Mouse (Mus musculus): ENCODE measurements around the gene Sectm1a. TPM values are rescaled to one million over a fixed set of nuclear protein-coding genes. Genes with fewer than 3 reads are reported as not detected.

Gene Sectm1a
- total and polyA plus RNA-seq, 2 experiments from 2014 or later = not detected

- no peaks in the 10 kb centered on the region for H3K36me3 ChIP-seq (ENCODE audit: insufficient read depth)
- ATAC-seq (no peak), DNase-seq (no peak)
- H3K4me1 ChIP-seq (ENCODE audit: insufficient read depth) = no peaks in the 10 kb centered on the region
- WGBS = 87% methylated on average over 3 of the region's 3 CpGs
- H3K4me3 ChIP-seq (ENCODE audit: low read depth, low read length) = no peak overlapping the region
- H3K27me3 ChIP-seq (ENCODE audit: insufficient read depth, low read length) = no peaks in the 10 kb centered on the region
- no peak overlapping the region for H3K9ac ChIP-seq
- H3K27ac ChIP-seq (ENCODE audit: low read depth, low read length) = no peak overlapping the region
- H3K4me2 ChIP-seq (ENCODE audit: low read depth) = no peak overlapping the region
- H3K9me3 ChIP-seq (ENCODE audit: low read length) = no peaks in the 10 kb centered on the region
- no peak for TF ChIP-seq CTCF (IDR thresholded peaks at IDR 0.05; ENCODE audit: low read depth)
Measured at GRCm38 (mm10) chr11:121121151-121121550, 40.1 kb upstream of the Sectm1a start.

- ATAC-seq = no peak
- 46% methylated on average over 3 of the region's 3 CpGs for WGBS
Measured at GRCm38 (mm10) chr11:121118577-121118976, 37.6 kb upstream of the Sectm1a start, which contains the start of gene Tex19.2. Gene Tex19.2 (minus strand): TSS chr11:121118677.

GRCm38 (mm10) chr11:121118106-121118505 lies 37.1 kb upstream of the Sectm1a start:
- TF ChIP-seq CTCF (IDR thresholded peaks at IDR 0.05; ENCODE audit: low read depth) = no peak
- 92% methylated on average over 18 of the region's 18 CpGs for WGBS
- Histone ChIP-seq H3K36me3 (ENCODE audit: insufficient read depth) (no peaks in the 10 kb centered on the region), H3K9me3 (ENCODE audit: low read length) (no peaks in the 10 kb centered on the region), H3K27me3 (ENCODE audit: insufficient read depth, low read length) (no peaks in the 10 kb centered on the region), H3K4me1 (ENCODE audit: insufficient read depth) (no peaks in the 10 kb centered on the region), H3K27ac (ENCODE audit: low read depth, low read length) (no peak overlapping the region), H3K4me3 (ENCODE audit: low read depth, low read length) (no peak overlapping the region), H3K4me2 (ENCODE audit: low read depth) (no peak overlapping the region), H3K9ac (no peak overlapping the region)
- DNase-seq = no peak
- ATAC-seq = no peak

More at GRCm38 (mm10) chr11:121118577-121118976, 37.6 kb upstream of the Sectm1a start, which contains the start of gene Tex19.2:
- DNase-seq = no peak
- Histone ChIP-seq H3K9ac (no peak within 1 kb of the TSS), H3K27ac (ENCODE audit: low read depth, low read length) (no peak within 1 kb of the TSS), H3K9me3 (ENCODE audit: low read length) (no peaks in the 10 kb centered on the region), H3K4me2 (ENCODE audit: low read depth) (no peak within 1 kb of the TSS), H3K4me3 (ENCODE audit: low read depth, low read length) (no peak within 1 kb of the TSS), H3K4me1 (ENCODE audit: insufficient read depth) (no peaks in the 10 kb centered on the region), H3K27me3 (ENCODE audit: insufficient read depth, low read length) (no peaks in the 10 kb centered on the region), H3K36me3 (ENCODE audit: insufficient read depth) (no peaks in the 10 kb centered on the region)
- TF ChIP-seq CTCF (IDR thresholded peaks at IDR 0.05; ENCODE audit: low read depth) = no peak

GRCm38 (mm10) chr11:121112091-121112775 lies 31.2 kb upstream of the Sectm1a start:
- Histone ChIP-seq H3K9ac (no peak overlapping the region), H3K27ac (ENCODE audit: low read depth, low read length) (no peak overlapping the region), H3K4me2 (ENCODE audit: low read depth) (no peak overlapping the region), H3K4me3 (ENCODE audit: low read depth, low read length) (no peak overlapping the region), H3K4me1 (ENCODE audit: insufficient read depth) (no peaks in the 10 kb centered on the region), H3K27me3 (ENCODE audit: insufficient read depth, low read length) (no peaks in the 10 kb centered on the region), H3K36me3 (ENCODE audit: insufficient read depth) (no peaks in the 10 kb centered on the region), H3K9me3 (ENCODE audit: low read length) (no peaks in the 10 kb centered on the region)
- 61% methylated on average over 5 of the region's 5 CpGs for WGBS
- no peak for DNase-seq
- TF ChIP-seq CTCF (IDR thresholded peaks at IDR 0.05; ENCODE audit: low read depth) = no peak
- ATAC-seq = no peak

- no peak for DNase-seq
- H3K36me3 ChIP-seq (ENCODE audit: insufficient read depth) = no peaks in the 10 kb centered on the region
- H3K4me2 ChIP-seq (ENCODE audit: low read depth) = no peak overlapping the region
- TF ChIP-seq CTCF (IDR thresholded peaks at IDR 0.05; ENCODE audit: low read depth) = no peak
- no peak overlapping the region for H3K4me3 ChIP-seq (ENCODE audit: low read depth, low read length)
- H3K27me3 ChIP-seq (ENCODE audit: insufficient read depth, low read length) = no peaks in the 10 kb centered on the region
- ATAC-seq = no peak
- no peak overlapping the region for H3K27ac ChIP-seq (ENCODE audit: low read depth, low read length)
- no peaks in the 10 kb centered on the region for H3K4me1 ChIP-seq (ENCODE audit: insufficient read depth)
- H3K9me3 ChIP-seq (ENCODE audit: low read length) = no peaks in the 10 kb centered on the region
- no peak overlapping the region for H3K9ac ChIP-seq
- 88% methylated on average over 1 of the region's 1 CpGs for WGBS
Measured at GRCm38 (mm10) chr11:121111601-121112000, 30.6 kb upstream of the Sectm1a start.

GRCm38 (mm10) chr11:121111051-121111450 lies 30.0 kb upstream of the Sectm1a start:
- Histone ChIP-seq H3K36me3 (ENCODE audit: insufficient read depth) (no peaks in the 10 kb centered on the region), H3K4me1 (ENCODE audit: insufficient read depth) (no peaks in the 10 kb centered on the region), H3K27ac (ENCODE audit: low read depth, low read length) (no peak overlapping the region), H3K9ac (no peak overlapping the region), H3K4me2 (ENCODE audit: low read depth) (no peak overlapping the region), H3K4me3 (ENCODE audit: low read depth, low read length) (no peak overlapping the region), H3K27me3 (ENCODE audit: insufficient read depth, low read length) (no peaks in the 10 kb centered on the region), H3K9me3 (ENCODE audit: low read length) (no peaks in the 10 kb centered on the region)
- DNase-seq = no peak
- ATAC-seq = no peak
- no peak for TF ChIP-seq CTCF (IDR thresholded peaks at IDR 0.05; ENCODE audit: low read depth)
- WGBS = 84% methylated on average over 3 of the region's 3 CpGs

GRCm38 (mm10) chr11:121109986-121110385 lies 29.0 kb upstream of the Sectm1a start:
- ATAC-seq (peak; percentile 66), DNase-seq (peak; percentile 56)
- H3K9me3 ChIP-seq (ENCODE audit: low read length) = no peaks in the 10 kb centered on the region
- no peak overlapping the region for H3K9ac ChIP-seq
- no peak overlapping the region for H3K4me3 ChIP-seq (ENCODE audit: low read depth, low read length)
- H3K27me3 ChIP-seq (ENCODE audit: insufficient read depth, low read length) = no peaks in the 10 kb centered on the region
- WGBS = 2% methylated on average over 2 of the region's 2 CpGs
- H3K4me1 ChIP-seq (ENCODE audit: insufficient read depth) = no peaks in the 10 kb centered on the region
- no peak for TF ChIP-seq CTCF (IDR thresholded peaks at IDR 0.05; ENCODE audit: low read depth)
- H3K36me3 ChIP-seq (ENCODE audit: insufficient read depth) = no peaks in the 10 kb centered on the region
- H3K27ac ChIP-seq (ENCODE audit: low read depth, low read length) = no peak overlapping the region
- no peak overlapping the region for H3K4me2 ChIP-seq (ENCODE audit: low read depth)

Data from forebrain, postnatal 0 days (tissue).